Mouse (Mus musculus) cerebellum, postnatal 4 days (tissue): ENCODE data around the gene Fam69a.
A peak's percentile ranks its signal among the peaks of the same experiment; 100 is the strongest.
"Not testable (repeated sequence)": the region's sequence is repeated elsewhere in the genome, so short reads cannot be mapped to it uniquely, and the experiment has no call there.

Experiments used
- DNase-seq, 2 experiments: peaks; one replicate each; pipeline ENCODE4 v3.0.0; 2022; ENCODE audit warnings: low spot score in 2 of 2, mixed read lengths in 1 of 2

Gene Fam69a

GRCm38 (mm10) chr5:107979901-107980300 is 7.0 kb downstream of the Fam69a start:
- no peak for DNase-seq

- no peak for DNase-seq
Measured at GRCm38 (mm10) chr5:107978289-107979035, 8.4 kb downstream of the Fam69a start.

- no peak for DNase-seq
Measured at GRCm38 (mm10) chr5:107977640-107978288, 9.1 kb downstream of the Fam69a start.

- no peak for DNase-seq
Measured at GRCm38 (mm10) chr5:107973310-107973709, 13.6 kb downstream of the Fam69a start.

- no peak for DNase-seq
Measured at GRCm38 (mm10) chr5:107972444-107973272, 14.2 kb downstream of the Fam69a start.

- DNase-seq: no peak
Measured at GRCm38 (mm10) chr5:107971069-107971468, 15.8 kb downstream of the Fam69a start.

GRCm38 (mm10) chr5:107969818-107970217 is 17.1 kb downstream of the Fam69a start:
- not testable (repeated sequence) for DNase-seq

- DNase-seq: no peak
Measured at GRCm38 (mm10) chr5:107968079-107968478, 18.8 kb downstream of the Fam69a start.

- no peak for DNase-seq
Measured at GRCm38 (mm10) chr5:107966841-107967457, 19.9 kb downstream of the Fam69a start.

- no peak for DNase-seq
Measured at GRCm38 (mm10) chr5:107966156-107966555, 20.7 kb downstream of the Fam69a start.

- no peak for DNase-seq
Measured at GRCm38 (mm10) chr5:107965355-107965991, 21.4 kb downstream of the Fam69a start.

GRCm38 (mm10) chr5:107964031-107964758 is 22.7 kb downstream of the Fam69a start:
- DNase-seq: no peak

GRCm38 (mm10) chr5:107961438-107962251 is 25.2 kb downstream of the Fam69a start:
- DNase-seq: peak in 1 of 2 experiments; percentile 36

GRCm38 (mm10) chr5:107960532-107961202 is 26.2 kb downstream of the Fam69a start:
- DNase-seq: no peak

- DNase-seq: no peak
Measured at GRCm38 (mm10) chr5:107959624-107960300, 27.1 kb downstream of the Fam69a start.

GRCm38 (mm10) chr5:107950643-107951042 is 36.2 kb downstream of the Fam69a start:
- DNase-seq: no peak

GRCm38 (mm10) chr5:107949607-107950006 is 37.3 kb downstream of the Fam69a start:
- no peak for DNase-seq

- no peak for DNase-seq
Measured at GRCm38 (mm10) chr5:107948899-107949298, 38.0 kb downstream of the Fam69a start.

GRCm38 (mm10) chr5:107947548-107947947 is 39.3 kb downstream of the Fam69a start:
- no peak for DNase-seq
